Mouse (Mus musculus): ENCODE data around the gene Plcxd2.
A peak's percentile ranks its signal among the peaks of the same experiment; 100 is the strongest.

Plcxd2 gene

GRCm38 (mm10) chr16:45963837-45964236 is 46.2 kb downstream of the Plcxd2 start:
- TF ChIP-seq GATA4 (IDR thresholded peaks at IDR 0.05; ENCODE audit: insufficient replicate concordance, low read length): no peak

- TF ChIP-seq GATA4 (IDR thresholded peaks at IDR 0.05; ENCODE audit: insufficient replicate concordance, low read length): no peak
These were observed 46.9 kb downstream of the Plcxd2 start for GRCm38 (mm10) chr16:45963088-45963487.

GRCm38 (mm10) chr16:45960978-45961377 is 49.0 kb downstream of the Plcxd2 start:
- no peak for TF ChIP-seq GATA4 (IDR thresholded peaks at IDR 0.05; ENCODE audit: insufficient replicate concordance, low read length)

GRCm38 (mm10) chr16:45956390-45956950 is 53.5 kb downstream of the Plcxd2 start:
- no peak for TF ChIP-seq GATA4 (IDR thresholded peaks at IDR 0.05; ENCODE audit: insufficient replicate concordance, low read length)

- no peak for TF ChIP-seq GATA4 (IDR thresholded peaks at IDR 0.05; ENCODE audit: insufficient replicate concordance, low read length)
These were observed 56.6 kb downstream of the Plcxd2 start, which contains the start of gene Phldb2 for GRCm38 (mm10) chr16:45953394-45953793. Gene Phldb2, minus strand, starts transcription at chr16:45953598.

GRCm38 (mm10) chr16:45952501-45952900 is 57.5 kb downstream of the Plcxd2 start:
- peak; percentile 75; the same call in 1 of the 2 replicates for TF ChIP-seq GATA4 (IDR thresholded peaks at IDR 0.05; ENCODE audit: insufficient replicate concordance, low read length)

GRCm38 (mm10) chr16:45952035-45952434 is 58.0 kb downstream of the Plcxd2 start:
- TF ChIP-seq GATA4 (IDR thresholded peaks at IDR 0.05; ENCODE audit: insufficient replicate concordance, low read length): no peak

- TF ChIP-seq GATA4 (IDR thresholded peaks at IDR 0.05; ENCODE audit: insufficient replicate concordance, low read length): no peak
These were observed 63.7 kb downstream of the Plcxd2 start for GRCm38 (mm10) chr16:45946335-45946734.

- TF ChIP-seq GATA4 (IDR thresholded peaks at IDR 0.05; ENCODE audit: insufficient replicate concordance, low read length): no peak
These were observed 64.4 kb downstream of the Plcxd2 start for GRCm38 (mm10) chr16:45945649-45946048.

- TF ChIP-seq GATA4 (IDR thresholded peaks at IDR 0.05; ENCODE audit: insufficient replicate concordance, low read length): no peak
These were observed 64.8 kb downstream of the Plcxd2 start for GRCm38 (mm10) chr16:45945174-45945631.

- no peak for TF ChIP-seq GATA4 (IDR thresholded peaks at IDR 0.05; ENCODE audit: insufficient replicate concordance, low read length)
These were observed 67.7 kb downstream of the Plcxd2 start for GRCm38 (mm10) chr16:45942169-45942891.

- TF ChIP-seq GATA4 (IDR thresholded peaks at IDR 0.05; ENCODE audit: insufficient replicate concordance, low read length): no peak
These were observed 69.3 kb downstream of the Plcxd2 start for GRCm38 (mm10) chr16:45940701-45941100.

- TF ChIP-seq GATA4 (IDR thresholded peaks at IDR 0.05; ENCODE audit: insufficient replicate concordance, low read length): no peak
These were observed 70.6 kb downstream of the Plcxd2 start for GRCm38 (mm10) chr16:45939436-45939835.

- TF ChIP-seq GATA4 (IDR thresholded peaks at IDR 0.05; ENCODE audit: insufficient replicate concordance, low read length): no peak
These were observed 72.6 kb downstream of the Plcxd2 start for GRCm38 (mm10) chr16:45937381-45937780.

GRCm38 (mm10) chr16:45936521-45936920 is 73.5 kb downstream of the Plcxd2 start:
- no peak for TF ChIP-seq GATA4 (IDR thresholded peaks at IDR 0.05; ENCODE audit: insufficient replicate concordance, low read length)

- TF ChIP-seq GATA4 (IDR thresholded peaks at IDR 0.05; ENCODE audit: insufficient replicate concordance, low read length): no peak
These were observed 74.0 kb downstream of the Plcxd2 start for GRCm38 (mm10) chr16:45935956-45936483.

Measured in liver, adult (tissue).